Mouse (Mus musculus) frontal cortex, postnatal 10 days (tissue): ENCODE measurements at regions not wholly inside any gene's neighbourhood (a gene's known extent, or its start where the extent isn't known, plus 50 kb on each side); places are given as distances from the start of the nearest gene placed in this dataset.

Source experiments
- DNase-seq, 2 experiments: peaks; one replicate each; pipeline ENCODE4 v3.0.0; 2022; ENCODE audit warnings: low spot score in 2 of 2, mixed read lengths in 1 of 2

DNA sequence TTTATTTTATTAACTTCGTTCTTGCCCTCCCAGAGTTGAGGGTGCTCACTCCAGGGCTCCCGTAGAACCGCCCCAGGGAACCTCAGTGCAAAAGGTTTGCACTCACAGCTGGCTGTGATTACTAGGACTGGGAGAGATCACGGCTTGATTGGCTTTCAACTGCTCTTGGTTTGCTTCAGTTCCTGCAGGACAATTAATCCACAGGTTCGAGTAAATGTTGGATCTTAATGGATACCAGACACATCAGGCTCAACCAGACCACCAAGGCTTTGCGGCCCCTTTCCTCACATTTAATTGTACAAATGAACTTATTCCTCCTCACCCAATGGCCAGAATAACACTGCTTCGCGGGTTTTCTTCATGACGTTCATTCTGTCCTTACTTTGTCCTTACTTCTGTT, 502.9 kb downstream of the Kcnj2 start:
- DNase-seq = no peak

DNA sequence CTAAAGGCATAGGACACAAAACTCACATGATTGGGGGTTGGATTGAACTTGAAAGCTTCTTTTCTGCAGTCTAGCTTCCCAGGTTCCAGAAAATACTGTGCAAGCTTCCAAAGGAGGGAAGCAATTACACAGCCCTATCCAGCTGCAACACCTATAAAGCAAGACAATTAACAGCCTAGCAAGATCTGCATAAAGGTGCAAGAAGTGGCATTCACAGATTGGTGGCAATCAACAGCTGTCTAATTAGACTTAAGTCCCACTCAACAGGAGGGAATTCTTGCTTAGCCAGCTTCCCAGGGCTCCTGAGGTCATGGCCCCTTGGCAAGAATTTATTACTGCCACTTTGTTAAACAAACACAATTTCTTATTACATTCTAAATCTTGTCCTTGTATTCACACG, 511.9 kb downstream of the Kcnj2 start:
- DNase-seq = no peak

DNA sequence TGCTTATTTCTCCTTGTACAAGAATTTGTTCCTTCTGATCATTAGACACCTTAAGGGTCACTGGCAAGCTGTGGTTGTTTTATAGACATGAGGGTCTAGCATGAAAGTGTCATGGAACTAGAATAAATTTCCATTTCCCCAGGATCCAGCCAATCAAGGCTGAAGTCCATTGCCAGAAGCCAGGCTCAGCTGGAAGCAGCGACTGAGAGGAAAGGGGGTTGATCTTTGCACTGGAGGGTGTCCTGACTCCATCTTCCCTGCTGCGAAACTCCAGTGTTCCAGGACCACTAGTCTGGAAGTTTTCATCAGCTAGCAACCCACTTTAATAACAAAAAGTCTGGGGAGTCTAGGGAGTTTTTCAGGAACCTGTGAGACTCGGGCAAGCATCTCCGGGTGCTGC, 517.0 kb downstream of the Kcnj2 start:
- DNase-seq = no peak

DNA sequence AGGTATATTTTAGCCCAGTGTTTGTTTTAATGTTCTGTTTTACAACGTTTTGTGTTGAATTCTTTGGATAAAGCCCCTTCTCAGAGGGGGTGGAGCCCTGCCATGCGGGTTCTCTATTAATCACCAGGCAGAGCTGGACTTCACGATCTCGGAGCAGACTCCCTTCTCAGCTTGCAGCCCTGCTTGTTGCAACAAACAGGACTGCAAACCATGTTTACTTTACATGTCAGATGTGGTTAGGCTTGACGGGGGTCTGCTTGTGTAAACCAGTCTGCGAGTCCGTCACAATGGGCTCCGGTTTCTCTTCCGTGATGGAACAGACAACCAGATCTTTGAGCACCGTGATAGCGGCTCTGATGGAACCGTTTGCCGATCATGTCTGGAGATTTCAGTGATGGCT, 517.6 kb downstream of the Kcnj2 start:
- no peak for DNase-seq

DNA sequence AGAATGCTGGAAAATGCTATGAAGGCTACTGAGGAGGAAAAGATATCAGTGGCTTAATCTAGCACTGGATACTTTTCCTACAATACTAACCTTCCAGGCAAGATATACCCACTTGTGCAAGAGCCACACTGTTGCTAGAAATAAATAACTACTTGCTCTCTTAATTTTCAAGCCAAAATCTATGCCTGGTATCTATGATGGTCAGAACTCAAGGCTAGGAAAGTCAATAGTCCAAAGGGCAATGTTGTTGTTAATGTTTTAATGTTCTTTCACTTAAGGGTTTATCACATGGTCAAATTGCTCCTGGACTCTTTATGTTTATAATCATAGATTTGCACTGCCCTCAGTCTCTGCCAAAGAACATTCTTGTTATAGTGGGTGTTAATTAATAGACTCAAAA, 533.5 kb downstream of the Kcnj2 start:
- no peak for DNase-seq

DNA sequence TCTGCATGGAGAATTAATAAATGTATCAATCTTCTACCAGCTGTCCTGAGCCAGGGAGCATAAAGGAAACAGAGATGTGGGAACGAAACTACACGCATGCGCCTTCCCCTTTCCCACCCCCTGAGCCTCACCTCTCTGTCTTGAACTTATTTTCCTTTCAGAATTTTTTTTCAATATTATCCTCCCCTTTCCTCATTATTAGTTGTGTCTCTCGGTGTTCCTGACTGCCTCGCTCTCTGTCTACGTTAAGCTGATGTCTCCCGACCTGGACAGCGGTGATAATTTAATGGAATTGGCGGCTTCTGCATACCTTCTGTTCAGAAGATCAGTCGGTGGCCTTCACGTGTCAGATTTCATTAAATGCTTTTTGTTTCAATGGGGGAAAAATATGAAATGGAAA, 539.2 kb downstream of the Kcnj2 start:
- no peak for DNase-seq

DNA sequence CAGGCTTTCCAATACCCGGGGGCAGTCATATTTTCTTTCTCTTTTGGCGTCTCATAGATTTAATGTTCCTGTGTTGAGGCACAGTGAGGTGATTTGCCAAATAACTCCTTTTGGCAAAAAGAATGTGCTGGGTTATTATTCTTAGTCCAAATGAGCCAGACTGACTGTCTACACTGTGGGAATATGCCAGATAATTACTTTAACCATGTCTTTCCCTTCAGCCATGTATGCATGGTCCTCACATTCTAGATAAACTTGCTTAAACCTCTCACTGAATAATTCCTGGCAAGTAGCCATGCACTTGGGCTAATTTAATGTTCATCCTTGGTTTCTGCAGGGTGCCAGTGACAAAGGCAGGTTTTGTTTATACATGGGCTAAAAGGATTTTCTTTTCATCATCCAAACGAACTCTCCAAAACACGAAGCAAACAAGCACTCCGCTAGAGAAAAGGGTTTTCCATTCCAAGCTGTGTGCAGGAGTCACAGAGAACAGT, 544.6 kb downstream of the Kcnj2 start:
- DNase-seq = no peak

DNA sequence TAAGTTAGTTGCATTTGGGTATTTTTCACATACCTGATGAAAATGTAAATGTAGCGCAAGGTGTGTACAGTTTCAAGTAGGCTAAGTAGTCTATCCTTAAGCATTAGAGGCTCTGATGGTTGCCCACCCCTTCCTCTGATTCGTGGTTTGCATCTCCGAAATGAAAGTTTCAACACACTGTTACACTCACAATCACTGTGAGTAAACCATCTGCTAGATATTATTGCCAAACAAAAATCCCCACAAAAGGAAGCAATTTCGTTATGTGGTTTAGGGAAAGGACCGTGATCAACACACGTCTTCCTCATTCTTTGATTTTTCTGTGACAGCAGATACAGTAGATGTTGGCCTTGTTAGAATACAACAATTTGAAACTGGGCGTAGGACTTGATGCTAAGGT, 577.6 kb downstream of the Kcnj2 start:
- no peak for DNase-seq

DNA sequence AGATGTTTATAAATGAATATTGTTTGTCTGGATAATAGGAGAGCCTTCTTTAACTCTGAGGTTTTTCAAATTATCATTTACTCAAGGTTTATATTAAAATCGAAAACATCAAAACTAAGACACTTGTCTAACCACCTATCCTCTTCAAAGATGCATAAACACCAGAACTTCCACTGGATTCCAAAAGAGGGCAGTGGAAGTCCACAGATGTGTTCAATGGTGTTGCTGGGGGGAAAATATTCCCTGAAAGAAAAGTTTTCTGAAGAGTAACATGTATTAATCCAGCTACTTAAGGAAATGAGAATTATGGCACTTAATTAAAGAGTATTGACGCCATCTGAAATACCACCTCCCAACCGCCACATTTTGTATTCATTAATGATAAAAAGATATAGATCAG, 586.9 kb downstream of the Kcnj2 start:
- DNase-seq = peak in 1 of 2 experiments; percentile 12

DNA sequence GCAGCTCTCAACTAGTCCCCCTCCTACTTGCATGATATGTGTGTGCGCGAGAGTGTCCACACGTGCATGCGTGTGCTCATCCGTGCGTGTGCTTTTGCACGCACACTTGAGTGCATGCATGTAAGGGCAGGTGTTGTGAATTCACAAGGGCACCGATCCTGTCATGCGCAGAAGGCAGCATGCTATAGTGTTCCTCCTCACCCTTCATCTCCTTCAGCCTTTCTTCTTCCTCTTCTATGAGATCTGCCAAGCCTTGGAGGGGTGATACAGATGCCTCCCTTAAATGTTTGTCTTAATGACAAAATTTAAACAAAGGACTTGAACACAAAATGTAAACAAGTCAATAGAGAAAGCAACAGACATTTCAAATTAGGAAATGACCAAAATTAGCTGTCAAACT, 591.8 kb downstream of the Kcnj2 start:
- DNase-seq = no peak

DNA sequence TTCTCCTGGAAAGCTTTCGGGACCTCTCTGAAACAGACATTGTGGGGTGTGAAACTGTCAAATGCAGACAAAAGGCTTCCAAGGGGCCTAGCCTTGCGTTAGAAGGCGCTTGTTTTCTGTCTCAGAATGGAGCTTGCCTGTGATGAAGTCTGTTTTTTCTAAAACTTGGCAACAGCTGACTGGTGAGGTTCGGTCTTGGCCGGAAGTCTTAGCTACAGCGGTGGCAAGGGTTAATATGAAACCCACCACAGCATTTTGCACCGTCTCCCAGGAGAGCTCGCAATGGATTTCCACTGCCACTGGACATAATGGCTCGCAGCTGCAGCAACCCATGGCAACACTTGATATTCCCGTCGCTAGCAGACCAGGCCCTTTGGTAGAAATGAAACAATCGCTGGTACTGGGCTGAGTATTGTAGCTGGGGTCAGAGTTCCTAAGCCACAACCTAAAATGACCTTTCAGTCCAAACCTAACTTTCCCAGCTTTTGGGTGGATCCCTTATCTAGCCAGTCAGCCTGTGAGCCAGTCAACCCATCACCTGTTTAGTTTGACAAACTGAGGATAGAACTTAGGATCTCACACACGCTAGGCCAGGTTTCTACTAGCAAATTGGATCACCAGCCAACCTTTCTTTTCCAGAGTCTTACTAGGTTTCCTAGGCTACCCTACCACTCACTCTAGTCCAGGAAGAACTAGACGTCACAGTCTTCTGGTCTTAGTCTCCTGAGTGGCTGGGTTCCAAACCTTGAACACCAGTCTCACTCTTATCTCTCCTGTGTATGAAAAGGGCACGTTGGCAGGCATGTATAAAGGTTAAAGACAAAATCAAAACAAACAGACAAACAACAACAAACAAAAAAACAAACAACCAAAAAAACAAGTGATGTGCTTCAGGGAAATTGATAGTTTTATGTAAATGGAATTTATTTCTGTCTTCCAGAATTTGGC, 592.7 kb downstream of the Kcnj2 start:
- peak in 1 of 2 experiments; percentile 6 for DNase-seq

DNA sequence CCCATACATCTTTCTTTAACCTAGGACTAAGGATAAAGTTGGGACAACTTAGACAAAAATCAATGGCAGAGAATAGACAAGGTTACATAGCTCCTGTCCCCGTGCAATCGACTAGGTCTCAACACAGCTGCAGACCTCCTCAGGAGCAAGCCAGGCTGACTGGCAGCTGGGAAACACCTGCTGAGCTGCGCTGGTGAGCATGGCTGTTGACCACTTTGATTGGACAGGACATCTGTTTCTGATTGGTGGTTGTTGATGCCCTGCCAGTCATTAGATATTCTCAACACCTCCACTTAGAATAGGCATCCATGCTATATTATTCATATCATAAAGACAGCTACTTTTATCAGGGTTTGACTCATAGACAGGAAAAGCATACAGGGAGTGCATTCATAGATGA, 597.3 kb downstream of the Kcnj2 start:
- DNase-seq = no peak

DNA sequence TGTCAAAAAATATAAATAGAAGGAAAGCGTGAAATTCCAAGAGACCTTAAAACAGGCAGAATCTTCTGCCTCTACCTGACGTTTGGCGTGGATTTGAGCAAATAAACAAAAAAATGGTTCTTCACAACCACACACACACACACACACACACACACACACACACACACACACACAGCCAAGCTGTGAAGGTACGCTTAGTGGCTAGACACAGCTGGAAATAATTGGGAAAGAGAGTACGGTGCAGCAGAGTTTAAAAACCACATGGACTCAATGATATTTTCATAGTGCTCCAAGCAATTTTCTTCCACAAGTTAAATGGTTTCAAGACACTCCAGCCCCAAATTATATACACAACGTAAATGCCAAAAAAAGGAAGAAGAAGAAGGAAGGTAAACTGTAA, 600.4 kb downstream of the Kcnj2 start:
- DNase-seq = no peak

DNA sequence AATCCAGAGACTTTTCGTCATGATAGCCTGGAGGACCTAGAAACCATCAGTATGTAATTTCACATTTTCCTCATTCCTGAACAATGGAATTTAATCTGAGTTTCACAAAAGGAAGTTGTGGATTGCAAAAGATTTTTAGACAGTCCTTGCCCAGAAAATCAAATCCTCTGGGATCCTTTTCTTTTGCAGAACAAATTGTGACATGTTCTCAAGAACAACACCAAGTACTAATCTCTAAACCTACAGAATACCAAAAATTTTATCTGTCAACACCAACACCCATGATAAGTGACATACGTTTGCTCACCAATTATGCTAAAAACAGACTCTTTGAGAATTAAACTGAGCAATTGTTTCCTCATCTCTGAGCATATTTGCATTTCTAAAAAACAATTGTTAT, 605.9 kb downstream of the Kcnj2 start:
- no peak for DNase-seq

DNA sequence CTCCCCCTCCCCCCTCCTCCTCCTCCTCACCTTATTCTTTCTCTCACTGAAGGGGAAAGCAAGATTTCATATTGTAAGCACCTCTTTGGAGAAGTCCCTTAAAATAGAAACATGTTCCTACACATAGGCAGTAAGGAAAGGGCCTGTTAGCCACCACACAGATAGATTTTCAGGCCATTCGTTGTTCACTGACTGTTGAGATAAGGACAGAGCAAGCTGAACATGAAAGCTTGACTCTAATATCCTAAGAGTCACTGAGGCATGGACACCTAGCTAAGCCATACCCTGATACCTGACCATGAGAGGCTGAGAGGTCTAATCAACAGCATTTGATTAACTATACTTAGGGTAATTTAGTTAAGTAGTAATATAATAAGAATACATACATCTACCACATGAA, 609.7 kb downstream of the Kcnj2 start:
- DNase-seq = no peak

DNA sequence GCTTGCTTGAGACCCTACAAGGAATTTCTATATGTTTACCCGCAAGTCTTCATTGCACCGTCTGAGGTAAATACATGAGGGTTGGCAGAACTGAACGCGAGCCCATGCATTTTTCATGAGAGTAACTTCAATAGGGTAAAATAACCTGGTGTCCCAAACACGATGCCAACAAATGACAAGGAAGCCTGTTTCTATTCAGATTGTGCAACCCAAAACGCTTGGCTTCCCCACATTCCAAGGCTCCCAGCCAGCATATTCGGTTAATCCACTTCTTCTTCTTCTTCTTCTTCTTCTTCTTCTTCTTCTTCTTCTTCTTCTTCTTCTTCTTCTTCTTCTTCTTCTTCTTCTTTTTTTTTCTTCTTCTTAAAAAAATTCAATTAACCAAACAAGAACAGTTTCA, 616.4 kb downstream of the Kcnj2 start:
- no peak for DNase-seq

DNA sequence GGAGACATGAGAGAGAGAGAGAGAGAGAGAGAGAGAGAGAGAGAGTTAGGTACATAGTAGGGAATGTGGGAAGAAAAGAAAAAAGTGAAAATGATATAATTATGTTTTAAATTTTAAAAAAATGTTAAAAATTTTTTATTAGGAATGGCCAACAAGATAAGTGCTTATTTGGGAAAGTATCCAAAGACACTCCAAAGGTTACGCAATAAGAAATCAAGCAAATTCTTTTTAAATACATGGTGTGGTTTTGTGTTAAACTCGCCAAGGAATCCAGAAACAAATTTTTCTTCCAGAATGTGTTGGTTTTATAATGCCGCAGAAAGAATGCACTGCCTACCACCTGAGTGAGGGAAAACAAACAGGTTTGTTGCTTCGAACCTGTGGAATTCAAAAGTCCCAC, 617.9 kb downstream of the Kcnj2 start:
- no peak for DNase-seq

DNA sequence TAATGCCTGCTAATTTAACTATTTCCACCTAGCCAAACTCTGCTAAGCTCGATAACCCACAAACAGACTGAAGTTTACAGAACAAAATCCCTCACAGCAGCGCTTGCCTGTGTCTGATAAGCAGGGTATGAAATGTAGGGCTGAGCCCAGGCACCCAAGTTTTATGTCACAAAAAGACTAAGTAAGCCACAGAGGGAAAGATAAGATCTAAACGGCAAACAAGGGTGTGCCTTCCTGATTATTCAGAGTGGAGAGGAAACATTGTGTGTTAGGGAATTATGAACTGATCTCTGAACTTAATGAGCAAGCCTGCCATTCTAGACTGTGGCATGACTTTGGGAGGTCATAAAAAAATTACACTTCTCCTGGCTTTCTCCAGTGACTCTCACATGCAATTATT, 621.8 kb downstream of the Kcnj2 start:
- DNase-seq = no peak

DNA sequence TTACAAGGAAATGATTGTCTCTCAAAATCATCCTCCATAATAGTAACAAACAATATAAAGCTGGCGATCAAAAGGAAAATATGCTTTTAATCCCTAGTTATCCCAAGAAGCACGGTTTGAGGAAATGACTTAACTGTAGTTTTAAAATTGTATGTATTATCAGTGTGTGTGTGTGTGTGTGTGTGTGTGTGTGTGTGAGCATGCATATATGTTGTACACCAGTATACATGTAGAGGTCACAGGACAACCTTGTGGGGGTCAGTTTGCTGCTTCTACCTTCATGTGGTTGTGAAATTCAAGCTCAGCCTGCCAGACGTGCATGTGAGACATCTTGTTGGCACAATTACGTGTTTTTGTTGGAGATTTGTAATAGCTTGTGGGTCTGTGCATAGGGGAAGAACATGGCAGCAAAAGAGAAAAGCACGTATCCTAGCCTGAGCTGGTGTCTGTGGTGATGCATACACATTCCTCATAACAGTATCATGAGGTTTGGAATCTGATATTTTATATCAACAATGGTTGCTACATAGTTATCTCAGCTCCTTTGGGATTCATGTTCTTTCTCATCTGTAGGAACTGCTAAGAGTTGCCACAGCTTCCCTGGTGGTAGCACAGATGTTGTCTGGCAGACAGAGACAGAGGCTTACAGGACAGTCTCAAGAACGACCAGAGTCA, 622.4 kb downstream of the Kcnj2 start:
- no peak for DNase-seq

DNA sequence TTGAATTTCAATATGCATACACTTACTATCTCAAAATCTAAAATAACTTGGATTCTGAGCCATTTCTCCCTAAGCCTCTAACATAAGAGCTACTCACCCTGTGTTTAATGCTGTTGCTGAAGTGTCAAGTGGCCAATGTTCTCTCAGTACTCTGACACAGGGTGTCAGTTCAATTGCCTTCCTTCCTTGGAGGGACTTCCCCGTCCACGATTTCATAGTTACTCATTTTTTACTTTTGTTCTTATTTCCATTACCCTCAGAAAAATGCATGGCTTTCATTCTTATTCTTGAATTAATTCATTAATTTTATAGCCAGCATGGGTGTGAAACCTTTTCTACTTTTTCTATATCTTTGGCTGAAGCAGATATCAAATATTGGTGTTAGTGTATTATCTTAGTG, 623.9 kb downstream of the Kcnj2 start:
- DNase-seq = no peak

DNA sequence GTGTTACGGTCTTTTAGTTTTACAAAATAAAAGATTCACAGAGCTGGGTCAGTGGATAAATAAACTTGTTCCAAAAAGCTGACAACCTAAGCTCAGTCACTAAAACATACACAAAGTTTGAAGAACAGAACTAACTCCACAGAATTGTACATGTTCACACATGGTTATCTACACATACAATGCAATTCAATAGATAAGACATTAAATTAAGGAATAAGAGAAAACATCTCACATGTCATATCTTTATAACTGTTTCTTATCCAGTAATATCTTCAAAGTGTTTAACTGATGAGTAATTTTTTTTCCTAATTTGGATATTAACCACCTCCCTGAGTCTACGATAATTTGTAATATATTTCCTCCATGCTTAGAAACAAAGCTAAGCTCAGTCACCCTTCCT, 625.5 kb downstream of the Kcnj2 start:
- DNase-seq = no peak

DNA sequence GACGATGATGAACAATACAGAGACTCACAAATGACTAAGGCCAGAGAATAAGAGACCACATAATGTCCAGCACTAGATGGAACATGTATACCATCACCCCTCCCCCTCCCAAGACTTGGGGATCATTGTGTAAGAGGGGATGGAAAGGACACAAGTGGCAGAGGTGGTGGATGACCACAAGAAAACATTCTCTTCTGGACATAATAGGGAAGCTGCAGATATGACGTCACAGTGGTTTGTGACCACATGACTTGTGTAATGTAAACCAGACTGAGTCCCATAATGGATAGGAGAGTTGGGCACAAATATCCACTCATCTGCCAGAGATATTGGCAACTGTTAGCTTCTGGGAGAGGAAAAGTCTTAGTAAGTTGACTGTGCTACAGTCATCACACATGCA, 630.7 kb downstream of the Kcnj2 start:
- no peak for DNase-seq

DNA sequence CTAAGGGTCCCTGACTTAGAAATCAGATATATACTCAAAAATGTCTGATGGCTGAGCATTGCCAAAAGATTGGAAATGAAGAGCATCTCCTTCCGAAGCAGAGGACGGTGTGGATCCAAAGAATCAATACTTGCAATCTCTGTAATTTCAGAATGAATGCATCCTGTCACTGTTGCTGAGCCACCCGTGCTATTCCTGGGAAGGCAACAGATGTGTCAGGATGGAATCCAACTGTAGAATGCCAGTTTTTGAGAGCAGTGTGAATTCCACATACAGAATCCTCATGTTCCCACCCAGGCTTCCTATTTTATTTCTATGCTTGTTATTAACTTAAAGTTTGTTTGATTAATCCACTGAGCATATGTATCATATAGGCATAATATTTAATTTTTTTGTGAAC, 633.9 kb downstream of the Kcnj2 start:
- peak; percentile 8 to 11 for DNase-seq
